Mouse (Mus musculus) C2C12 (cell line): ENCODE data around the gene Vps9d1.

ENCODE experiments used
- MAX ChIP-seq: IDR thresholded peaks from one replicate; pipeline ENCODE4 v1.6.1; 2011; ENCODE audit warnings: mild to moderate bottlenecking, control low read depth
- MYOD1 ChIP-seq: IDR thresholded peaks from one replicate; pipeline ENCODE4 v1.6.1; 2011; ENCODE audit warnings: low read depth; ENCODE audit not compliant: control insufficient read depth, insufficient read length

- TF ChIP-seq MYOD1 (no peak), MAX (no peak)
These were observed 19.1 kb downstream of the Vps9d1 start for GRCm38 (mm10) chr8:123234918-123235519.
